Mouse (Mus musculus): ENCODE results near the gene Jph3.

Gene Jph3

DNA sequence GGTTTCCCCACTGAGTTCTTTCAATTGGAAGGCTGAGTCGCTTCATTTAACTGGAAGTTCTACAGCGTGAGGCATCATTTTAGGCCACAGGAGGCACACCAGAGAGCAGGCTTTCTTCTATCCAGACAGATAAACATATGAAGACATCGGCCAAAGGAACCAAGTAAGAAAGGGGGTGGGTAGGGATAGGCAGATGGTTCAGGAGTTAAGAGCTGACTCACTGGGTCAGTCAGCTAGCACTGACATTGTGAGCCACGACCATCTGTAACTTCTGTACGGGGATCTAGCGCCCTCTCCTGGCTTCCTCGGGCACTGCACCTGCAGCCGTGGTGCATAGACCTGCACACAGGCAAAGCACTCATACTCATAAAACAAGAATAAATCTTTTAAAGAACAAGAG is 111.8 kb downstream of the Jph3 start:
- peak; percentile 89 to 93 for DNase-seq

DNA sequence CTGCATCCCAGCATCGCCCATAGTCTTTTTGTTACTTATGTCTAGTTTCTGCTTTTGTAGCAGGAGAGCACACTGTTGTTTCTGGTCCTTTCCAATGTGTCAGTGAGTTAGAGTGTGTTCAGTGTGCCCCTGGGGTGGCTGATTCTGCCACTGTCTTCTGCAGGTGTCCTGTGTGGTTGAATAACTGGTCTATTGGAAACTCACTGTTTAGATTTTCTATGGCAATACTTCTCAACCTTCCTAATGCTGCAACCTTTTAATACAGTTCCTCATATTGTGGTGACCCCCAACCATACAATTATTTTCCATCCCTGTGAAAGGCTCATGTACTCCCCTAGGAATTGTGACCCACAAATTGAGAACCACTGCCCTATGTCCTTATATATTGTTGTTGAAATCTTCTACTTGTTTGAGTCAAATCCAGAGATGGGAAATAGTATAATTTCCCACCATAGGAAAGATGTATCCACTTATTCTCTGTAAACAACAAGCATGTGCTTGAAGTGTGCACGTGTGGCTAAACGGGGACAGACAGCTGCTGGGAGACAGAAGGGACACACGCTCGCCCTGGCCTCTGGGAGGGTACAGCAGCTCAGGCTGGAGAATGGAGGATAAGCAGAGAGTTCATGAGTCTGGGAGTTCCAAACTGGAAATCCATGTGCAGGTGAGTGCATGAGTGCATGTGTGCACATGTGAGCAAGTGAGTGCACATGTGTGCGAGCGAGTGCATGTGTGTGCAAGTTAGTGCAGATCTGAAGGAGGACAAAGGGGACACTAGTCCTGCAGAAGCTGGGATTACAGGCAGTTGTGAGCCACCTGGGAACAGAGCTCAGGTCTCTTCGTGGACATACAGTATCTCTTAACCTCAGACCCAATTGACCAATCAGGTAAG is 112.9 kb downstream of the Jph3 start:
- DNase-seq: no peak

DNA sequence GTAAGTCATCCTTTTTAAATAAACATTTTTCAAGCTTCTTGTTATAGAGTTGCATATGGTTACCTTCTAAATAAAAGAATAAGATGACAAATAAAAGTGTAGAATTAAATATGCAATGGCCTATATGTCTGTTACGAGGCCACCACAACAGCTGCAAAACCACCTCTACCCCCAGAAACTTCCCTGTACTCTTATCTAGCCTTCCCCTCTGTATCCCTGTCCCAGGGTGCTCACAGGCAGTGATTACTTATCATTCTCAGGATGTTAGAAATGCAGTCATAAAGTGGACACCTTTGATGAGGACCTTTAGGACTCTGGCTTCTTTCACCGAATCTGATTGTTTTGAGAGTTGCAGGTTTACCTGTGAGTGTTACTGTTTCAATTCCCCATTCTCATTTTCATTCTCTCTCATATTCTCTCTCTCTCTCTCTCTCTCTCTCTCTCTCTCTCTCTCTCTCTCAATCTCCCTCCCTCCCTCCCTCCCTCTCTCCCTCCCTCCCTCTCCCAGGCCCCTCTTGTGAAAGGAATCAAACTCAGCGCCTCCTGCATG is 113.8 kb downstream of the Jph3 start:
- DNase-seq: no peak
